Mouse (Mus musculus) lung, adult 10 weeks (tissue): ENCODE data around the gene Stx7. TPM values are rescaled to one million over a fixed set of nuclear protein-coding genes. Genes with fewer than 3 reads are reported as not detected.

Experiments used
- polyA plus RNA-seq: library from polyadenylated mRNA; stranded (reverse); fragments of 350-450 nt; fragmentation: Illumina TruSeq; extraction: RNeasy Lipid Tissue Mini Kit (QIAGEN cat#74804); gene quantifications from one replicate; pipeline ENCODE4 v1.2.3, GENCODE M21; 2014; ENCODE audit warnings: low read depth, low replicate concordance; ENCODE audit not compliant: insufficient read depth

Stx7 gene
- polyA plus RNA-seq: 90.9 TPM

GRCm38 (mm10) chr10:24149135-24149781 lies at the start of gene Stx7:
Stx7 (plus strand) TSS chr10:24149302.

DNA sequence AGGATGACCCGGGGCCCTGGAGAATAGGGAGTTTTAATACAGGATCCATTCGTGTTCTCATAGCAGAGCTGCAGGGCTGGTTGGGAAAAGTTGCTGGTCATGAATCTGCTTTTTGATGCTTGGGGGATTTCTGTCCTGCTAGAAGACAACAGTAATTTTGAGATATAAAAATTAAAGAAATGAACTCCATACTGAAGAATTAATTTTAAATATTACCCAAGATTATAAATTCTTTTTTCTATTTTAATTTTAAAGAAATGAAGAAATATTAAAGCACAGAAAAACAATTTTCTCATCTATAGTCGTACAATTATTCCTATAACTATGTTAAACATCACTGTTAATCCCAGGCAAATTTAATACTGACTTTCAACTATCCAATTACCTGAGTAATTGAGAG lies 47.3 kb upstream of the Stx7 start, which contains the start of gene Taar8c:
Gene Taar8c (minus strand): TSS at position 101 of the 400 bp plus-strand sequence.

GRCm38 (mm10) chr10:24109434-24109833 lies 39.7 kb upstream of the Stx7 start, which contains the start of gene Taar9:
Taar9 (minus strand) TSS chr10:24109534.

DNA sequence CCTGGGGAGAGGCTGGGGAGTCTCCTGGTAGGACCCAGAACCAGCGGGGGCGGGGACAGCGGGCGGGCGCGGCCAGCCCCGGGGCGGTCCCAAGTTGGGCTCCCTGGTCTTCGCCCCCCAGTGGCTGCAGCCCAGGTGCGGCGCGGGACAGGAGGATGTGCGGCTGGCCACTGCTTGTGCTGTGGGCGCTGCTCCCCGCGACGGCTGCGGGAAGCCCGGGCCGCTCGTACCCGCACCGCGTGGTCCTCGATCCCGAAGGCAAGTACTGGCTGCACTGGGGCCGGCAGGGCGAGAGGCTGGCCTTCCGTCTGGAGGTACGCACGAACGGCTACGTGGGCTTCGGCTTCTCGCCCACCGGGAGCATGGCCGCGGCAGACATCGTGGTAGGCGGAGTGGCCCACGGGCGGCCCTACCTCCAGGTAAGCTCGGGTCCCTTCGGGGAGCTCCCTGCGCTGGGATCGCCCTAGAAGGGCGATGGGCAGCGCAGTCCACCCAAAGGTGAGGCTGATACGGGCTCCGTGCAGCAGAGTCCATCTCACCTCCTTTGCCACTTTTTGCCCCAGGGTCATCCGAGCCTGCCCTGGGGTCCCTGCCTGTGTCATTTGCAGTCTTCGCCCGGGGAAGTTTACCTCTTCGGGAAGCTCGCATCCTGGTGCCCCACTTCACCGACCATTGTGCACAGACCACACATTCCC lies 74.5 kb downstream of the Stx7 start, which contains the start of gene Moxd1:
Gene Moxd1 (plus strand): TSS at position 69 of the 695 bp plus-strand sequence.

Other genes starting within 250 kb of the Stx7 start
- not detected for gene Taar1, start 228.9 kb upstream of the Stx7 start, polyA plus RNA-seq
- gene Taar2, start 210.7 kb upstream of the Stx7 start, polyA plus RNA-seq: 0.24 TPM
- gene Taar3, start 199.7 kb upstream of the Stx7 start, polyA plus RNA-seq: not detected
- not detected for gene Taar4, start 188.8 kb upstream of the Stx7 start, polyA plus RNA-seq
- gene Taar5, start 178.6 kb upstream of the Stx7 start, polyA plus RNA-seq: not detected
- not detected for gene Taar6, start 163.7 kb upstream of the Stx7 start, polyA plus RNA-seq
- gene Taar7a, start 155.8 kb upstream of the Stx7 start, polyA plus RNA-seq: not detected
- not detected for gene Taar7b, start 149.4 kb upstream of the Stx7 start, polyA plus RNA-seq
- gene Taar7d, start 122.1 kb upstream of the Stx7 start, polyA plus RNA-seq: not detected
- not detected for gene Taar7e, start 111.7 kb upstream of the Stx7 start, polyA plus RNA-seq
- gene Taar7f, start 99.8 kb upstream of the Stx7 start, polyA plus RNA-seq: not detected
- gene Taar8a, start 72.8 kb upstream of the Stx7 start, polyA plus RNA-seq: not detected
- not detected for gene Taar8b, start 57.0 kb upstream of the Stx7 start, polyA plus RNA-seq
- not detected for gene Taar8c, start 47.4 kb upstream of the Stx7 start, polyA plus RNA-seq
- not detected for gene Taar9, start 39.8 kb upstream of the Stx7 start, polyA plus RNA-seq
- 0.21 TPM for gene Moxd1, start 74.2 kb downstream of the Stx7 start, polyA plus RNA-seq